Mouse (Mus musculus) limb, embryonic 13.5 days (tissue): ENCODE measurements at regions not wholly inside any gene's neighbourhood (a gene's known extent, or its start where the extent isn't known, plus 50 kb on each side); places are given as distances from the start of the nearest gene placed in this dataset.
"Not testable (repeated sequence)": the region's sequence is repeated elsewhere in the genome, so short reads cannot be mapped to it uniquely, and the experiment has no call there.

Experiments used
- ATAC-seq: fragments of 200-750 bp; cut with Nextera tagmentation; 2 replicates; pipeline ENCODE4 v1.8.0; 2017; ENCODE audit warnings: low read depth, moderate number of reproducible peaks, moderate TSS enrichment; ENCODE audit not compliant: low FRiP score
- H3K27ac ChIP-seq: fragments of 300-500 bp; sonication (generic); 2 replicates; pipeline ENCODE4 v1.5.1; 2015; ENCODE audit warnings: inconsistent platforms, mild to moderate bottlenecking, moderate library complexity
- H3K27me3 ChIP-seq: fragments of 300-500 bp; sonication (generic); 2 replicates; pipeline ENCODE4 v1.6.1; 2015; ENCODE audit warnings: mild to moderate bottlenecking, inconsistent platforms
- H3K36me3 ChIP-seq: fragments of 300-500 bp; sonication (generic); 2 replicates; pipeline ENCODE4 v1.6.1; 2015; ENCODE audit warnings: inconsistent platforms, mild to moderate bottlenecking, moderate library complexity
- H3K4me1 ChIP-seq: fragments of 300-500 bp; sonication (generic); 2 replicates; pipeline ENCODE4 v1.6.1; 2015; ENCODE audit warnings: inconsistent platforms
- H3K4me2 ChIP-seq: fragments of 300-500 bp; sonication (generic); replicated peaks from 2 replicates; pipeline ENCODE4 v1.6.1; 2015; ENCODE audit warnings: inconsistent platforms, mild to moderate bottlenecking, moderate library complexity
- H3K4me3 ChIP-seq: fragments of 300-500 bp; sonication (generic); 2 replicates; pipeline ENCODE4 v1.5.1; 2015; ENCODE audit warnings: moderate library complexity, mild to moderate bottlenecking, inconsistent platforms
- H3K9ac ChIP-seq: fragments of 300-500 bp; sonication (generic); 2 replicates; pipeline ENCODE4 v1.6.1; 2015; ENCODE audit warnings: mild to moderate bottlenecking, inconsistent platforms
- H3K9me3 ChIP-seq: fragments of 300-500 bp; sonication (generic); 2 replicates; pipeline ENCODE4 v1.6.1; 2016; ENCODE audit warnings: inconsistent platforms
- WGBS: fragments of 180-500 bp; shearing (Covaris S2); methylation state at CpG from one replicate; pipeline ENCODE4 v1.1.7; 2015; 5-methylcytosine and 5-hydroxymethylcytosine counted together

DNA sequence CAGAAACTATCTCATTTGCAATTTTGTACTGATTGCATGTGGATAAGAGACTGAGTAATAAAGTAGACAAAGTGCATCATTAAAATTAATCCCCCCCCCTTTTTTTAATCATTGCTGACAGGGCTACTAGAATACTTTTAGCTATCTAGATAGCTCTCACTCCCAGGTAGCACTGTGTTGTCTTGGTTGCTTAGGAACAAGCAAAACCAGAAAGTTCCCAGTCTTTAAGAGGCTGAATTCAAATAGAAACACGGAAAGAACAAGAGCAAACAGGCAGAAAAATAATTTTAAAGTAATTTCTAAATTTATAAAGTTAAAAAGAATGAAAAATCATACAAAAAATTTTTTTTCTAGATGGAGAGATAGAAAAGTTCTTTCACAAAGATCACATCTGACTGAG, 65.0 kb upstream of the Rhobtb1 start:
- Histone ChIP-seq H3K9ac (no peak overlapping the region), H3K27me3 (no peaks in the 10 kb centered on the region), H3K36me3 (no peaks in the 10 kb centered on the region), H3K9me3 (no peaks in the 10 kb centered on the region), H3K4me2 (no peak overlapping the region), H3K4me1 (no peaks in the 10 kb centered on the region), H3K27ac (no peak overlapping the region), H3K4me3 (no peak overlapping the region)
- 80% methylated on average over 1 of the region's 1 CpGs for WGBS
- no peak for ATAC-seq

DNA sequence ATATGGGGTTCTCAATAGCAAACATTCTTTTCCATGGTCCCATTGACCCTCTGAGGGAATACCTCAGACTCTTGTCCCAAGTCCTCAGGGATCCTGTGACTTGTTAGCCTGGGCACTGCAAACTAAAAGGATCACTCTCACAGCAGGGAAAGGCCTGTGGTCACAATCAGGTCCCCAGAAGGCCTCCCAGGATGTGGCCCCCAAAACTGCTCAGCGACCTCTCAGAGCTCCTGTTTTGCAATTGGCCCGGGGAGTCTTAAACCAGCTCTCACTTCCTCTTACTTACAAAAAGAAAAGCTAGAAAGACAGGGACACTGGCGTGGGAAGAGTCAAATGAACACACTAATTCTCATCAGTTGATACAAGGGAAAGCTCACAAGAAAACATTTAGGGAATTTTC, 59.4 kb upstream of the Rhobtb1 start:
- Histone ChIP-seq H3K4me3 (no peak overlapping the region), H3K9ac (no peak overlapping the region), H3K4me1 (no peaks in the 10 kb centered on the region), H3K27ac (no peak overlapping the region), H3K36me3 (no peaks in the 10 kb centered on the region), H3K9me3 (no peaks in the 10 kb centered on the region), H3K4me2 (no peak overlapping the region), H3K27me3 (no peaks in the 10 kb centered on the region)
- 75% methylated on average over 3 of the region's 3 CpGs for WGBS
- ATAC-seq = no peak

DNA sequence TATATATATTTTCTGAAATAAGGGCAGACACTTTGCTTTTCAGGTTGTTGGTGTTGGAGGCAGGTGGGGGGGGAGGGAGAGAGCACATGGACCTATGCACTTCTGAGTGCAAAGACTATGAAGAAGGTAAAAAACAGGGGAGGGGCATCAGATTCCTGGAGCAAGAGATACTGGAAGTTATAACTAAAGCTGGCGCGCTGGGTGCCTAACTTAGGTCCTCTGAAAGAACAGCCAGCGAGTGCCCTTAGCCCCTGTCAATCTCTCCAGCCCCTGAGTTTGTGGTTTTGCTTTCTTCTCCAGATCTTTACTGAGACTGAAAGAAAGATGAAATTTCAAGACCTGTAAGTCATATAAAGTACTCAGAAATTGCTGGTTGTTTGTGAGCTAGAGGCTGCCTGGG, 51.2 kb upstream of the Rhobtb1 start:
- no peaks in the 10 kb centered on the region for H3K27me3 ChIP-seq
- H3K9ac ChIP-seq = no peak overlapping the region
- no peak for ATAC-seq
- H3K4me1 ChIP-seq = no peaks in the 10 kb centered on the region
- no peak overlapping the region for H3K4me3 ChIP-seq
- no peak overlapping the region for H3K27ac ChIP-seq
- no peaks in the 10 kb centered on the region for H3K36me3 ChIP-seq
- no peak overlapping the region for H3K4me2 ChIP-seq
- WGBS = 93% methylated on average over 3 of the region's 3 CpGs
- H3K9me3 ChIP-seq = 0 out of 2 replicates have a peak, but pooled peaks cover 5% of the 10 kb centered on the region

DNA sequence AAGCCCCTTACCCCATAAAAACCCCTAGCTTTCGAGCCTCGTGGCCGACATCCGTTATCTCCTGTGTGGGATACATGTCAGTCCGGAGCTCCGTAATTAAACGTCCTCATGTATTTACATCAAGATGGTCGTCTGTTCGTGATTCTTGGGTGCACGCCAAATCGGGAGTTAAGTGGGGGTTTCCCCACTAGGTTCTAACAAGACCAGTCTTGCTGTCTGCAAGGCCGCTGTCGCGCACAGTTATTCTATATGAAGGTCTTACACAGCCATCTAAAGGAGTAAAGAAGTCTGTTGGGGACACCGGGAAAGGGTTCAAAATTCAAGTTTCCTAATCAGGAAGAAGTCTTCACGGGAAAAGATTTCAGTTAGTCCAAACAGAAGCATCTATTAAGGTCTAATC, 50.5 kb upstream of the Rhobtb1 start:
- H3K27ac ChIP-seq, H3K4me3 ChIP-seq, H3K9me3 ChIP-seq, H3K4me1 ChIP-seq, H3K27me3 ChIP-seq, H3K9ac ChIP-seq, H3K36me3 ChIP-seq, ATAC-seq, H3K4me2 ChIP-seq: not testable (repeated sequence)
- 73% methylated on average over 16 of the region's 16 CpGs for WGBS
